Mouse (Mus musculus) heart, embryonic 11.5 days (tissue): ENCODE measurements around the gene Fsip2. TPM values are rescaled to one million over a fixed set of nuclear protein-coding genes. Genes with fewer than 3 reads are reported as not detected.

ENCODE experiments used
- ATAC-seq: fragments of 200-750 bp; cut with Nextera tagmentation; replicated peaks from 2 replicates; pipeline ENCODE4 v1.8.0; 2017; ENCODE audit warnings: moderate library complexity; ENCODE audit not compliant: insufficient number of reproducible peaks, low FRiP score, low TSS enrichment
- H3K27ac ChIP-seq: fragments of 300-500 bp; sonication (generic); 2 replicates; pipeline ENCODE4 v1.5.1; 2014; ENCODE audit warnings: mild to moderate bottlenecking, low read depth, low read length
- H3K27me3 ChIP-seq: fragments of 300-500 bp; sonication (generic); 2 replicates; pipeline ENCODE4 v1.6.1; 2014; ENCODE audit warnings: mild to moderate bottlenecking, low read length, mixed read lengths; ENCODE audit not compliant: control insufficient read depth, insufficient read depth
- H3K36me3 ChIP-seq: fragments of 300-500 bp; sonication (generic); 2 replicates; pipeline ENCODE4 v1.6.1; 2014; ENCODE audit warnings: mild to moderate bottlenecking, low read length, moderate library complexity, mixed read lengths; ENCODE audit not compliant: control insufficient read depth, insufficient read depth
- H3K4me1 ChIP-seq: fragments of 300-500 bp; sonication (generic); 2 replicates; pipeline ENCODE4 v1.6.1; 2014; ENCODE audit warnings: low read length; ENCODE audit not compliant: control insufficient read depth, insufficient read depth
- H3K4me2 ChIP-seq: fragments of 300-500 bp; sonication (generic); 2 replicates; pipeline ENCODE4 v1.6.1; 2014; ENCODE audit warnings: mild to moderate bottlenecking, moderate library complexity
- H3K4me3 ChIP-seq: fragments of 300-500 bp; sonication (generic); 2 replicates; pipeline ENCODE4 v1.5.1; 2014; ENCODE audit warnings: low read depth, low read length
- H3K9ac ChIP-seq: fragments of 300-500 bp; sonication (generic); 2 replicates; pipeline ENCODE4 v1.6.1; 2014; ENCODE audit warnings: mild to moderate bottlenecking, low read depth, low read length, moderate library complexity
- H3K9me3 ChIP-seq: fragments of 300-500 bp; sonication (generic); replicated peaks from 2 replicates; pipeline ENCODE4 v1.6.1; 2016; ENCODE audit warnings: low read length; ENCODE audit not compliant: control insufficient read depth
- WGBS: fragments of 180-500 bp; shearing (Covaris S2); extraction: QIAGEN DNeasy Blood & Tissue Kit; methylation state at CpG from one replicate; pipeline ENCODE4 v1.1.7; 2014; ENCODE audit not compliant: insufficient replicate concordance; 5-methylcytosine and 5-hydroxymethylcytosine counted together
- polyA plus RNA-seq: library from polyadenylated mRNA; unstranded; fragments of >200 nt; fragmentation: Nextera tagmentation; extraction: Ambion mirVana; gene quantifications from 2 replicates; pipeline ENCODE4 v1.2.1, GENCODE M21; 2014

Gene Fsip2
- not detected in 2 replicates for polyA plus RNA-seq

GRCm38 (mm10) chr2:82943472-82943871 is at the start of gene Fsip2:
Fsip2 (plus strand) TSS chr2:82943634.
- ATAC-seq = no peak
- Histone ChIP-seq H3K9ac (no peak within 1 kb of the TSS), H3K27ac (no peak within 1 kb of the TSS), H3K4me3 (no peak within 1 kb of the TSS), H3K4me2 (no peak within 1 kb of the TSS), H3K9me3 (no peaks in the 10 kb centered on the region), H3K4me1 (no peaks in the 10 kb centered on the region), H3K36me3 (no peaks in the 10 kb centered on the region), H3K27me3 (no peaks in the 10 kb centered on the region)
- WGBS = 92% methylated on average over 17 of the region's 17 CpGs

GRCm38 (mm10) chr2:82963443-82963842 is 20.0 kb downstream of the Fsip2 start:
- Histone ChIP-seq H3K4me1 (no peaks in the 10 kb centered on the region), H3K36me3 (no peaks in the 10 kb centered on the region), H3K9ac (no peak overlapping the region), H3K4me3 (no peak overlapping the region), H3K27ac (no peak overlapping the region), H3K4me2 (no peak overlapping the region), H3K27me3 (no peaks in the 10 kb centered on the region), H3K9me3 (no peaks in the 10 kb centered on the region)
- ATAC-seq = no peak
- 82% methylated on average over 3 of the region's 3 CpGs for WGBS

- Histone ChIP-seq H3K4me2 (no peak overlapping the region), H3K36me3 (no peaks in the 10 kb centered on the region), H3K9me3 (no peaks in the 10 kb centered on the region), H3K27me3 (no peaks in the 10 kb centered on the region), H3K4me1 (no peaks in the 10 kb centered on the region), H3K4me3 (no peak overlapping the region), H3K27ac (no peak overlapping the region), H3K9ac (no peak overlapping the region)
- ATAC-seq = no peak
- WGBS = 84% methylated on average over 7 of the region's 7 CpGs
Observed at GRCm38 (mm10) chr2:83025853-83026252, 82.4 kb downstream of the Fsip2 start.

- ATAC-seq = no peak
- H3K9ac ChIP-seq = no peak overlapping the region
- H3K4me2 ChIP-seq = no peak overlapping the region
- no peak overlapping the region for H3K27ac ChIP-seq
- 72% methylated on average over 5 of the region's 5 CpGs for WGBS
- no peaks in the 10 kb centered on the region for H3K9me3 ChIP-seq
- no peaks in the 10 kb centered on the region for H3K27me3 ChIP-seq
- no peak overlapping the region for H3K4me3 ChIP-seq
- no peaks in the 10 kb centered on the region for H3K36me3 ChIP-seq
- H3K4me1 ChIP-seq = no peaks in the 10 kb centered on the region
Observed at GRCm38 (mm10) chr2:83052914-83053690, 109.7 kb downstream of the Fsip2 start.
